Mouse (Mus musculus) stomach, embryonic 16.5 days (tissue): Measurements from ENCODE around the gene Mterf4. TPM values are rescaled to one million over a fixed set of nuclear protein-coding genes. Genes with fewer than 3 reads are reported as not detected.

Experiments
- microRNA-seq: library from miRNA; unstranded; fragments of <30 nt; microRNA quantifications from one replicate; pipeline ENCODE4, GENCODE M21; 2016
- polyA plus RNA-seq: library from polyadenylated mRNA; unstranded; fragments of >200 nt; fragmentation: Nextera tagmentation; extraction: Ambion mirVana; gene quantifications from 2 replicates; pipeline ENCODE4 v1.2.1, GENCODE M21; 2015

Gene Mterf4
- polyA plus RNA-seq, 1 experiment from 2014 or later = 29.1 TPM

Small RNAs within 50 kb of the gene (microRNA-seq; reads per million reads assigned to microRNA genes)
- gene Mir6345 (not detected), gene Mir6901 (not detected), gene Mir6902 (not detected)

Other genes with a start within 250 kb of the Mterf4 start
- gene Kif1a, start 204.0 kb downstream of the Mterf4 start, polyA plus RNA-seq = 10.6 and 16.5 TPM in 2 replicates
- 0.47 and 0.53 TPM in 2 replicates for gene Agxt, start 170.7 kb downstream of the Mterf4 start, polyA plus RNA-seq
- 17.7 and 32.8 TPM in 2 replicates for gene 2310007B03Rik, start 145.0 kb downstream of the Mterf4 start, polyA plus RNA-seq
- 0.18 and 0.24 TPM in 2 replicates for gene Crocc2, start 137.2 kb downstream of the Mterf4 start, polyA plus RNA-seq
- 9.2 and 9.3 TPM in 2 replicates for gene Sned1, start 70.1 kb downstream of the Mterf4 start, polyA plus RNA-seq
- 50.3 and 61.1 TPM in 2 replicates for gene Ppp1r7, start 36.9 kb upstream of the Mterf4 start, polyA plus RNA-seq
- 10.6 and 13.8 TPM in 2 replicates for gene Pask, start 37.6 kb upstream of the Mterf4 start, polyA plus RNA-seq
- 2.1 and 2.9 TPM in 2 replicates for gene Ano7, start 68.0 kb upstream of the Mterf4 start, polyA plus RNA-seq
- 162 and 165 TPM in 2 replicates for gene Hdlbp, start 172.9 kb upstream of the Mterf4 start, polyA plus RNA-seq
- 6.9 and 7.2 TPM in 2 replicates for gene Farp2, start 206.2 kb upstream of the Mterf4 start, polyA plus RNA-seq